Mouse (Mus musculus) limb, embryonic 12.5 days (tissue): ENCODE data around the gene Tox4. TPM values are rescaled to one million over a fixed set of nuclear protein-coding genes. Genes with fewer than 3 reads are reported as not detected.

Source experiments
- ATAC-seq: fragments of 200-750 bp; cut with Nextera tagmentation; 2 replicates; pipeline ENCODE4 v1.8.0; 2017; ENCODE audit warnings: low read depth, moderate TSS enrichment; ENCODE audit not compliant: insufficient number of reproducible peaks, insufficient read depth, low FRiP score, low TSS enrichment
- H3K27ac ChIP-seq: fragments of 300-500 bp; sonication (generic); 2 replicates; pipeline ENCODE4 v1.5.1; 2016; ENCODE audit warnings: mild to moderate bottlenecking, moderate library complexity
- H3K27me3 ChIP-seq: fragments of 300-500 bp; sonication (generic); 2 replicates; pipeline ENCODE4 v1.6.1; 2016; ENCODE audit warnings: mild to moderate bottlenecking, moderate library complexity
- H3K36me3 ChIP-seq: fragments of 300-500 bp; sonication (generic); 2 replicates; pipeline ENCODE4 v1.6.1; 2016; ENCODE audit warnings: mild to moderate bottlenecking, moderate library complexity
- H3K4me1 ChIP-seq: fragments of 300-500 bp; sonication (generic); replicated peaks from 2 replicates; pipeline ENCODE4 v1.6.1; 2016
- H3K4me2 ChIP-seq: fragments of 300-500 bp; sonication (generic); 2 replicates; pipeline ENCODE4 v1.6.1; 2016; ENCODE audit warnings: mild to moderate bottlenecking, moderate library complexity
- H3K4me3 ChIP-seq: fragments of 300-500 bp; sonication (generic); replicated peaks from 2 replicates; pipeline ENCODE4 v1.5.1; 2016; ENCODE audit warnings: mild to moderate bottlenecking
- H3K9ac ChIP-seq: fragments of 300-500 bp; sonication (generic); replicated peaks from 2 replicates; pipeline ENCODE4 v1.6.1; 2016; ENCODE audit warnings: mild to moderate bottlenecking, moderate library complexity
- H3K9me3 ChIP-seq: fragments of 300-500 bp; sonication (generic); 2 replicates; pipeline ENCODE4 v1.6.1; 2016; ENCODE audit warnings: mild to moderate bottlenecking, moderate library complexity
- WGBS: fragments of 180-500 bp; shearing (Covaris S2); methylation state at CpG from one replicate; pipeline ENCODE4 v1.1.7; 2016; 5-methylcytosine and 5-hydroxymethylcytosine counted together
- polyA plus RNA-seq: library from polyadenylated mRNA; unstranded; fragments of >200 nt; fragmentation: Nextera tagmentation; extraction: Ambion mirVana; gene quantifications from 2 replicates; pipeline ENCODE4 v1.2.1, GENCODE M21; 2016

The Tox4 gene
- polyA plus RNA-seq, 1 experiment from 2014 or later, result 47.2 TPM

DNA sequence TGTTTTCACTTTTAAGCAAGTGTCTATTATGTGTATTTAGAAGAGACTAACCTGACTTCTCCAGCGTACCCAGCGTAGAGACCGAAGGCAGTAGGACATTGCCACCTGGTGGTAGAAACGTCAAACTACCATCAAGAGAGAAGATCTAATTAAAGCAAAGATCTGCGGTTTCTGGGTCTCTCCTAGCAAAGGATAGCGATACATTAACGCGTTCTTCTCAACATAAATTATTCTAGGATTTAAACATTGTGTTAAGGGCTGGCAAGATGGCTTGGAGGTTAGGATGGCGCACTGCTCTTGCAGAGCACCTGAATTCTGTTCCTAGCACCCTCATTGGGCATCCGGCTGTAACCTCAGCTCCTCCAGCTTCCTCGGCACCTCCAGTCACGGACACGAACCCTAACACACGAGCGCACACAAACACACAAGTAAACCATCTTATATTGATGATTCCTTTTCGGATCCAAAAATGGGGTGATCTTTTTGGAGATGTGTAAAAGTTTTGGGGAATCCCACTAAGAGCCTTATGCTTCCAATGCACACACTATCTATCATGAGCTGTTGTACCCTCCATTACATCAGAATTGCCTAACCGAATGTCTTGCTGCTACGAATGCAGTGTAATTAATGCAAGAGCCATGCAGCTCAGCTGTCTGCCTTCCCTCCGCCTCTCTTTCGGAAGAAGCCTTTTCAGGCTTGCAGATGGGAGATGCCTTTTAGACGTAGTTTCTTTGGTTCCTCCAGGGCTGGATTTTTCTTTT, 60.0 kb downstream of the Tox4 start:
- no peak for ATAC-seq

DNA sequence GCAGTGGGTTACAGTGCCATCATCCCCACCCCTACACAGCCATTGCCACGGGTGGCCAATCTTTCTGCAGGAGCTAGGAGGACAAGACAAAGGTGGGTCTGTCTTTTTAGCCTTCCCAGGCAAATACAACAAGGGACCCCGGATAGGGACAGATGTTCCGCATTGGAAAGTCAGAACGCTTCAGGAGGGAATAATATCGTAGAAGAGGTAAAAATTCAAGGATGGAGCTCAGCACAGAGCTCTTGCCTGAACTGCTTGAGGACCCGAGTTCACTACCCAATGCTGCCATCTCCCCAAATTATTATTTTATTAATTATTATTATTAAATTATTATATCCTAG, 60.5 kb downstream of the Tox4 start:
- H3K4me2 ChIP-seq, result no peak overlapping the region
- H3K9ac ChIP-seq, result no peak overlapping the region
- WGBS, result 81% methylated on average over 6 of the region's 6 CpGs
- ATAC-seq, result no peak
- H3K4me1 ChIP-seq, result no peaks in the 10 kb centered on the region
- H3K4me3 ChIP-seq, result no peak overlapping the region
- H3K27me3 ChIP-seq, result peaks cover 13% of the 10 kb centered on the region; the same call in 1 of the 2 replicates
- no peaks in the 10 kb centered on the region for H3K36me3 ChIP-seq
- peaks cover 5% of the 10 kb centered on the region for H3K9me3 ChIP-seq
- no peak overlapping the region for H3K27ac ChIP-seq

More for the DNA sequence above, 60.0 kb downstream of the Tox4 start:
- Histone ChIP-seq H3K4me1 (no peaks in the 10 kb centered on the region), H3K4me3 (peak overlapping the region; percentile 10; the same call in 1 of the 2 replicates), H3K9ac (0 out of 2 replicates have a peak overlapping the region, but pooled peaks have one; percentile 19), H3K27ac (no peak overlapping the region), H3K4me2 (peak overlapping the region; percentile 41), H3K27me3 (peaks cover 13% of the 10 kb centered on the region; the same call in 1 of the 2 replicates), H3K9me3 (no peaks in the 10 kb centered on the region), H3K36me3 (no peaks in the 10 kb centered on the region)
- WGBS, result 29% methylated on average over 21 of the region's 21 CpGs

Other genes with a start within 250 kb of the Tox4 start
- gene Olfr221, start 236.7 kb upstream of the Tox4 start, polyA plus RNA-seq, result not detected in 2 replicates
- 852 and 869 TPM in 2 replicates for gene Hnrnpc, start 175.1 kb upstream of the Tox4 start, polyA plus RNA-seq
- 72.7 and 84.1 TPM in 2 replicates for gene Rpgrip1, start 168.4 kb upstream of the Tox4 start, polyA plus RNA-seq
- gene Supt16, start 81.7 kb upstream of the Tox4 start, polyA plus RNA-seq, result 83.2 and 84.7 TPM in 2 replicates
- gene Chd8, start 21.4 kb upstream of the Tox4 start, polyA plus RNA-seq, result 49.6 and 53.7 TPM in 2 replicates
- 23.2 and 23.5 TPM in 2 replicates for gene Rab2b, start 399 bp downstream of the Tox4 start, polyA plus RNA-seq
- 59.9 and 61.0 TPM in 2 replicates for gene Mettl3, start 26.0 kb downstream of the Tox4 start, polyA plus RNA-seq
- gene Sall2, start 49.6 kb downstream of the Tox4 start, polyA plus RNA-seq, result 30.9 and 33.7 TPM in 2 replicates
- not detected in 2 replicates for gene Olfr1513, start 77.3 kb downstream of the Tox4 start, polyA plus RNA-seq
- not detected in 2 replicates for gene Olfr1512, start 100.0 kb downstream of the Tox4 start, polyA plus RNA-seq
- not detected in 2 replicates for gene Olfr1511, start 118.2 kb downstream of the Tox4 start, polyA plus RNA-seq
- gene Olfr1510, start 135.2 kb downstream of the Tox4 start, polyA plus RNA-seq, result not detected in 2 replicates
- not detected in 2 replicates for gene Olfr1509, start 163.8 kb downstream of the Tox4 start, polyA plus RNA-seq
- not detected in 2 replicates for gene Olfr1508, start 188.3 kb downstream of the Tox4 start, polyA plus RNA-seq
- not detected in 2 replicates for gene Olfr1507, start 216.6 kb downstream of the Tox4 start, polyA plus RNA-seq